Mouse (Mus musculus) E14TG2a.4 (cell line): ENCODE measurements at regions not wholly inside any gene's neighbourhood (a gene's known extent, or its start where the extent isn't known, plus 50 kb on each side); places are given as distances from the start of the nearest gene placed in this dataset.
"Not testable (repeated sequence)": the region's sequence is repeated elsewhere in the genome, so short reads cannot be mapped to it uniquely, and the experiment has no call there.

Experiments used
- H3K27me3 ChIP-seq: 2 replicates; pipeline ENCODE4 v1.6.1; 2014; ENCODE audit warnings: low read length, control low read depth; ENCODE audit not compliant: insufficient read depth
- H3K36me3 ChIP-seq: 2 replicates; pipeline ENCODE4 v1.6.1; 2014; ENCODE audit warnings: low read length, control low read depth; ENCODE audit not compliant: insufficient read depth
- H3K4me1 ChIP-seq: replicated peaks from 2 replicates; pipeline ENCODE4 v1.6.1; 2014; ENCODE audit warnings: low read depth, low read length, control low read depth
- H3K4me3 ChIP-seq: replicated peaks from 2 replicates; pipeline ENCODE4 v1.5.1; 2014; ENCODE audit warnings: mild to moderate bottlenecking, low read length
- H3K9me3 ChIP-seq: 2 replicates; pipeline ENCODE4 v1.6.1; 2014; ENCODE audit warnings: low read length, control low read depth
- CTCF ChIP-seq: conservative IDR thresholded peaks from 2 replicates; pipeline ENCODE4 v1.5.1; 2014; ENCODE audit warnings: low read length
- NANOG ChIP-seq: IDR thresholded peaks from 2 replicates; pipeline ENCODE4 v1.6.1; 2014; ENCODE audit warnings: borderline replicate concordance, low read length, mixed read lengths
- POU5F1 ChIP-seq: IDR thresholded peaks from 2 replicates; pipeline ENCODE4 v1.6.1; 2014; ENCODE audit warnings: low read length, borderline replicate concordance

- H3K27me3 ChIP-seq = no peaks in the 10 kb centered on the region
- TF ChIP-seq NANOG (no peak), CTCF (no peak), POU5F1 (no peak)
- H3K36me3 ChIP-seq = no peaks in the 10 kb centered on the region
- H3K9me3 ChIP-seq = no peaks in the 10 kb centered on the region
- no peak overlapping the region for H3K4me3 ChIP-seq
- H3K4me1 ChIP-seq = no peaks in the 10 kb centered on the region
Measured at GRCm38 (mm10) chr6:20641851-20642250, 573.5 kb upstream of the Kcnd2 start.

GRCm38 (mm10) chr6:20657042-20657441, 558.3 kb upstream of the Kcnd2 start:
- Histone ChIP-seq H3K9me3 (peaks cover 30% of the 10 kb centered on the region), H3K4me1 (no peaks in the 10 kb centered on the region), H3K36me3 (no peaks in the 10 kb centered on the region), H3K4me3 (no peak overlapping the region), H3K27me3 (no peaks in the 10 kb centered on the region)
- TF ChIP-seq NANOG = no peak
- TF ChIP-seq CTCF = no peak
- TF ChIP-seq POU5F1 = no peak

GRCm38 (mm10) chr6:20673219-20673618, 542.1 kb upstream of the Kcnd2 start:
- no peaks in the 10 kb centered on the region for H3K36me3 ChIP-seq
- no peak for TF ChIP-seq CTCF
- no peak for TF ChIP-seq NANOG
- no peak for TF ChIP-seq POU5F1
- H3K4me3 ChIP-seq = no peak overlapping the region
- H3K4me1 ChIP-seq = no peaks in the 10 kb centered on the region
- H3K9me3 ChIP-seq = no peaks in the 10 kb centered on the region
- no peaks in the 10 kb centered on the region for H3K27me3 ChIP-seq

- peaks cover 10% of the 10 kb centered on the region for H3K4me1 ChIP-seq
Measured at GRCm38 (mm10) chr6:20686447-20687238, 528.7 kb upstream of the Kcnd2 start.

GRCm38 (mm10) chr6:20687239-20687575, 528.1 kb upstream of the Kcnd2 start:
- not testable (repeated sequence) for H3K27me3 ChIP-seq, H3K9me3 ChIP-seq, H3K36me3 ChIP-seq, H3K4me3 ChIP-seq
- peaks cover 10% of the 10 kb centered on the region for H3K4me1 ChIP-seq
- TF ChIP-seq NANOG = peak; percentile 91
- peak; percentile 44; the same call in 1 of the 2 replicates for TF ChIP-seq POU5F1

More at GRCm38 (mm10) chr6:20686447-20687238, 528.7 kb upstream of the Kcnd2 start:
- TF ChIP-seq NANOG = peak; percentile 51; the same call in 1 of the 2 replicates
- not testable (repeated sequence) for H3K36me3 ChIP-seq, H3K27me3 ChIP-seq, H3K9me3 ChIP-seq, H3K4me3 ChIP-seq

- Histone ChIP-seq H3K4me1 (no peaks in the 10 kb centered on the region), H3K27me3 (no peaks in the 10 kb centered on the region), H3K4me3 (no peak overlapping the region), H3K36me3 (no peaks in the 10 kb centered on the region), H3K9me3 (peaks cover 11% of the 10 kb centered on the region)
- no peak for TF ChIP-seq NANOG
- TF ChIP-seq CTCF = no peak
- TF ChIP-seq POU5F1 = no peak
Measured at GRCm38 (mm10) chr6:20725948-20726347, 489.4 kb upstream of the Kcnd2 start.

GRCm38 (mm10) chr6:20739095-20739494, 476.2 kb upstream of the Kcnd2 start:
- Histone ChIP-seq H3K9me3 (peaks cover 15% of the 10 kb centered on the region; the same call in 1 of the 2 replicates), H3K27me3 (no peaks in the 10 kb centered on the region), H3K36me3 (no peaks in the 10 kb centered on the region), H3K4me3 (no peak overlapping the region), H3K4me1 (no peaks in the 10 kb centered on the region)
- no peak for TF ChIP-seq POU5F1
- no peak for TF ChIP-seq NANOG
- no peak for TF ChIP-seq CTCF

GRCm38 (mm10) chr6:20740406-20740805, 474.9 kb upstream of the Kcnd2 start:
- H3K9me3 ChIP-seq = peaks cover 15% of the 10 kb centered on the region; the same call in 1 of the 2 replicates
- H3K27me3 ChIP-seq = no peaks in the 10 kb centered on the region
- TF ChIP-seq POU5F1 = no peak
- TF ChIP-seq NANOG = no peak
- TF ChIP-seq CTCF = no peak
- H3K36me3 ChIP-seq = no peaks in the 10 kb centered on the region
- no peak overlapping the region for H3K4me3 ChIP-seq
- no peaks in the 10 kb centered on the region for H3K4me1 ChIP-seq

- TF ChIP-seq POU5F1 (no peak), NANOG (no peak), CTCF (no peak)
- Histone ChIP-seq H3K9me3 (peaks cover 10% of the 10 kb centered on the region; the same call in 1 of the 2 replicates), H3K4me1 (no peaks in the 10 kb centered on the region), H3K27me3 (no peaks in the 10 kb centered on the region), H3K4me3 (no peak overlapping the region), H3K36me3 (no peaks in the 10 kb centered on the region)
Measured at GRCm38 (mm10) chr6:20741240-20741639, 474.1 kb upstream of the Kcnd2 start.
